Mouse (Mus musculus): Measurements from ENCODE around the gene Vmn2r85. TPM values are rescaled to one million over a fixed set of nuclear protein-coding genes. Genes with fewer than 3 reads are reported as not detected.

Vmn2r85 gene
- total RNA-seq (2023): not detected

GRCm38 (mm10) chr10:130429603-130430002 lies at the start of gene Vmn2r85:
Gene Vmn2r85 (minus strand): TSS chr10:130429703.

GRCm38 (mm10) chr10:130455950-130456349 lies 26.4 kb upstream of the Vmn2r85 start, which contains the start of gene Vmn2r86:
Gene Vmn2r86 (minus strand): TSS chr10:130456050.

DNA sequence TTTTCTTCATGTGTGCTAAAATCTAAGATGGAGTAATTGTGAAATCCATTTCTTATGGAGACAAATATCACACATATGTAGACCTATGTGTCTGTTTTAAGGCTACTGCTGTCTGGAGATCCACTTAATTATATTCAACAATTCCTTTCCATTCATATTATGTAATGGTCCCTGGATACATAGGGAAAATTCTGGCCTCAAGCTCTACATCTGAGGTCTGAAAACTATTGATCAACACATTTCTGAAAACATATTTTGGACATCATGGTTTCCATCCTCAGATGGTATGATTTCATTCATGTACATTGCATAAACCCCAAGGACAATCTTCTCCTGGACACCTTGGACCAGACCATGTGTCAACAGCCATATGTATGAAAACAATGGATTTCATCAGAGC lies 35.3 kb downstream of the Vmn2r85 start, which contains the start of gene Vmn2r84:
Gene Vmn2r84, minus strand, starts transcription at position 101 of the 400 bp plus-strand sequence.

Other genes starting within 250 kb of the Vmn2r85 start
- not detected for gene Olfr826, start 245.5 kb downstream of the Vmn2r85 start, total RNA-seq (2023)
- gene Olfr827, start 215.3 kb downstream of the Vmn2r85 start, total RNA-seq (2023): not detected
- gene Neurod4, start 149.5 kb downstream of the Vmn2r85 start, total RNA-seq (2023): under 1 TPM in 1 of 2 experiments, not detected in 1; 0.33 TPM
- gene Tespa1, start 106.8 kb downstream of the Vmn2r85 start, total RNA-seq (2023): 10 to 100 TPM; 96.6 to 96.8 TPM
- not detected for gene Vmn2r84, start 35.4 kb downstream of the Vmn2r85 start, total RNA-seq (2023)
- not detected for gene Vmn2r86, start 26.3 kb upstream of the Vmn2r85 start, total RNA-seq (2023)
- not detected for gene Vmn2r87, start 67.7 kb upstream of the Vmn2r85 start, total RNA-seq (2023)